Mouse (Mus musculus): ENCODE measurements at regions not wholly inside any gene's neighbourhood (a gene's known extent, or its start where the extent isn't known, plus 50 kb on each side); places are given as distances from the start of the nearest gene placed in this dataset.

DNA sequence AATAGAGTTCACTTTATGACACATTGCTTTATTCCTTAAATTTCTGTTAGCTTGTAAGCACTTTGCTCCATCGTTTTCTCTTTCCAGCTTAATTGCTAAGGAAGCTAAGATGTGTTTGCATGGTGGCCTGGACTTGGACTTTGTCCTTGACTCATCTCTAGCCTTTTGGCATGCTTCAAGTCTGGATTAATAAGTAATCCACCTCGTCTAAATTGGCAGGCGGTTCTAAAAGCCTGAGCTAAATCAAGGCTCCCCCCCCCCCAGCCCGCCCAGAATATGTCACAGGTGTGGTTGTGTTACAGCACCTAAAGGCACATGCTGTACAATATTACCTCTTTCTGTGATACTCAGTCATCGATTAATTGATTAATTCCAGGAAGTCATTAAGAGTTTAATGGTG is 94.7 kb upstream of the Slc13a1 start:
- DNase-seq, result no peak

GRCm38 (mm10) chr6:24245591-24245990 is 77.7 kb upstream of the Slc13a1 start:
- no peak for DNase-seq

- no peak for DNase-seq
Measured at GRCm38 (mm10) chr6:24238541-24238940, 70.6 kb upstream of the Slc13a1 start.

DNA sequence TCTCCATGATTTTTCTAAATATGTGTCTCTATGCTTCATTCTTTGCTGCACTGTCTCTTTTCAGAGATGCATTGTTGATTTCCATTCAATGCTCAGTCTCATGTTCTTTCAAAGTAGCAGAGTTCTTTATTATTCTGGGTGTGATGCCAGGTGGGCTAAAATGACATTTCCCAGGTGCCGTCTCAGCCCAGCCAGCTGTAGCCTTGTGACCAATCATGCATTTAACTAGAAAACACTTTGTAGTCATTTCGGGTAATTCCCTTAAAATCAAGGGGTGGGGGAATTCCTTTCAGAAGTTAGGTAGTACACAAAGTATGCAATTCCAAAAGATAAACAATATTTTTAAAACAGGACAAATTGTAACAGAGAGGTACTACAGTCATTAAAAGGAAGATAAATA is 70.2 kb upstream of the Slc13a1 start:
- DNase-seq, result no peak

- DNase-seq, result no peak
Measured at GRCm38 (mm10) chr6:24233626-24234025, 65.7 kb upstream of the Slc13a1 start.

GRCm38 (mm10) chr6:24220589-24220988 is 52.7 kb upstream of the Slc13a1 start:
- no peak for DNase-seq

DNA sequence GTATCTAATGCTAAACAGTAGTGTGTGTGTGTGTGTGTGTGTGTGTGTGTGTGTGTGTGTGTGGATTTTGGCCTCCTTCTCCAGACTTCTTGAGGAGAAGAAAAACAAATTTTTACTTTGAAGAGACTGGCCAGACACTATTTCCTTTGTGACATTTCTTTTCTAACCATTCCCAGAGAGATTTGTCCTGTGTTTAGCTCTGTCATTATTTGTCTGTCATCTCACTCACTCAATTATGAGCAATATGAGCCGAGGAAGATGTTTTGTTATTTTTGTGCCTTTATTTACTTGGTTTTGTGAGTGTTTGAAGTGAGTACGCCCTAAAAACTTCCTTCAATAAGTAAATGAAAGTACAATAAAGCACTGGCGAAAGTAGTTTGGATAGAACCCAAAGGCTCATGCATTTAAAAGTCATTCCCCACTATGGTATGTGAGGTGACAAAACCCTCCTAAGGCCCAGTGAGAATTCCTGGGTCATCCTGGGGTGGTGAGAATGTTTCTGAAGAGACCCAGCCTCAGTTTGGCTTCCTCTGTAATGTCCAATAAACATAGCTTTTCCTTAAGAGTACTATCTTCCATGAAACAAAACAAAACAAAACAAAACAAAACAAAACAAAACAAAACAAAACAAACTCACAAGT is 52.1 kb upstream of the Slc13a1 start:
- DNase-seq, result no peak

Data from thymus, postnatal 14 days (tissue).